Mouse (Mus musculus) testis, postnatal 10 days (tissue): Measurements from ENCODE around the gene Morc4.
A peak's percentile ranks its signal among the peaks of the same experiment; 100 is the strongest.

ENCODE experiments used
- DNase-seq: peaks from one replicate; pipeline ENCODE4 v3.0.0; 2021; ENCODE audit warnings: low spot score

Morc4 gene

DNA sequence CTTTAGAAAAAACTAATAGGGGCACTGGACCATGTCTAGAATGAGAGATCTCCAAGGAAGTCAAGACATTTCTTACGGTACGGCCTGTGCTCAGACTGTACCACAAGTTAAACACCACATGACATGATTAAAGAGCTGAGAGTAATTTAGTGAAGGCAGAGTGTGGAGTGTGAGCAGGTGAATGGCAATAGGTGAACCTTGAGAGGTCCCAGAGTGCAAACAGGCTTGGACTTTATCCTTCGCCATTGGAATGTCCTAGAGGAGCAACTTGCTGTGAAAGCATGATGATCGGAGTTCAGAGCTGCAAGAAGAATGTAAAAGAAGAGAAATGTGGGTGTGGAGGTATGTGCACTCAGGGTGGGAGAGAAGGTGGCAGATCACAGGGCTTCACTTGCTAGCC is 65.6 kb downstream of the Morc4 start:
- no peak for DNase-seq

DNA sequence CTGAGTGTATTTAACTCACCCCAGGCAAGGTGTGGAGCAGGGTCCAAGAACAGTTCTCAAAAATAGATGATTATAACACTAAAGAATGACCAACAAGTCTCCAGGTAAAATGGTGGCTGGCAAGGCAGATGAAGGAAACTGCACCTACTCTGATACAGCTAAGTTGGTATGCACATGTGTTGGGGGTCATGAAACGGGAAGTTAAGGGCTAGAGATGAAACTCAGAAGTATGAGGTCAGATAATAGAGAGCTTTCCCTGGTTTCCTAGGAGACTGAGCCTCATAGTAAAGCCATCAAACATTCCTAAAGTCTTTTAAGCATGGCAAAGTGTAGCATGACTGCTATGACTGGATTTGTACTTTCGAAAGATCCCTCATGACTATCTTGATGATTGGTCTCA is 68.4 kb downstream of the Morc4 start:
- DNase-seq, result no peak

- DNase-seq, result no peak
Measured at GRCm38 (mm10) chrX:139800406-139800878, 71.0 kb downstream of the Morc4 start, which contains the start of gene Cldn2. Gene Cldn2, plus strand, starts transcription at chrX:139800828.

- DNase-seq, result no peak
Measured at GRCm38 (mm10) chrX:139799953-139800352, 71.5 kb downstream of the Morc4 start.

- DNase-seq, result peak; percentile 47
Measured at GRCm38 (mm10) chrX:139797875-139798274, 73.6 kb downstream of the Morc4 start.

DNA sequence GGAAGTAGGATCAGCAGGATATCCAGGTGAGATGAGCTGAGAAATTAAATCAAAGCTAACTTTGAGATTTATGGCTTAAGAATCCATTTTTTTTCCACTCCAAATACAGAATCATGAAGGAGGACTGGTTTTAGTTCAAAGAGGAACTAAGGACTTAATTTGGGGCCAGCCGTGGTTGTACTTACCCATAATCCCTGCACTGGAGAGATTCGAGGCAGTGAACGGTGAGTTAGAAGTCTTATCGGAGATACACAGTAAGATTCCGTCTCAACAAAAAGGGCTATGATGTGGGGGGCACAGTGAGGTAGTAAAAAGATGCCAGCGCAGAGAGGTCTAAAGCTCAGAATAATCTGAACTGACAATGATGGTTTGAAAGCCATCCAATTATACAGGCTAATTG is 75.4 kb downstream of the Morc4 start:
- no peak for DNase-seq

- DNase-seq, result no peak
Measured at GRCm38 (mm10) chrX:139794072-139794845, 77.2 kb downstream of the Morc4 start.

DNA sequence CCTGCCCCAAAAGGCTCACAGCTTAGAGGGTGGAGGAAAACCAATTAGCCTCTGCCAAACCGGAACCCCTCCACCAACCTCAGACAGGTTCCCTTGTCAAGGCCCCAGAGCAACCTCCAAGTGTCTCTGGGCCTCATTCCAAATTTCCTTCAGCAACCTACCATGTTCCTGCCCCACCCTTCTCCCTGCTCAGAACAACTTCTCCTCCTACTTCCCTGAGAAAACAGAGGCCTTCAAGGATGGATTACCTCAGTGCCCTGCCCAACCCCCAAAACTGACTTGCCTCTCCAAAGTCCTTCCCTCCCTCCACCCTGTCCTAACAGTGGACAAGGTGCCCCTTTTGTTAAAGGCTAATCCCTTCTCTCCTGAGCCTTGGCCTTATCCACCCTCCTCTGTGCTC is 85.7 kb downstream of the Morc4 start:
- DNase-seq, result no peak

DNA sequence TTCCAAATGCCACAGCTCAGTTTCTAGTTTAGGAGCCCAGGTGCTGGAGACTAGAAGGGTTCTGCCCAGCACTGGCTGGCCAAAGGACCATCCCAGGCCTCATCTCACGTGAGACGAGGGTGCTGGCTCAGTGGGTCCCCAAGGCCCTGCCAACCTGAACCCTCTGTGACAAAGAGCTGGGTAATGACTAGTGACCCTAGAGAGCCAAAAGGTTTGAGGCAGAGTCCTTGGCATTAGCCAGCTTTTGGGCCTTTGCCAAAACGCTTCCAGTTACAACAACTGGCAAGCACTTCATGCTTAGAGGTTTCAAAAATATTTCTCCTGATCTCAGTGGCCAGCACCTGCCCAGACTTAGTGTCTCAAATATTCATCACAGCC is 88.4 kb downstream of the Morc4 start:
- DNase-seq, result peak; percentile 38

DNA sequence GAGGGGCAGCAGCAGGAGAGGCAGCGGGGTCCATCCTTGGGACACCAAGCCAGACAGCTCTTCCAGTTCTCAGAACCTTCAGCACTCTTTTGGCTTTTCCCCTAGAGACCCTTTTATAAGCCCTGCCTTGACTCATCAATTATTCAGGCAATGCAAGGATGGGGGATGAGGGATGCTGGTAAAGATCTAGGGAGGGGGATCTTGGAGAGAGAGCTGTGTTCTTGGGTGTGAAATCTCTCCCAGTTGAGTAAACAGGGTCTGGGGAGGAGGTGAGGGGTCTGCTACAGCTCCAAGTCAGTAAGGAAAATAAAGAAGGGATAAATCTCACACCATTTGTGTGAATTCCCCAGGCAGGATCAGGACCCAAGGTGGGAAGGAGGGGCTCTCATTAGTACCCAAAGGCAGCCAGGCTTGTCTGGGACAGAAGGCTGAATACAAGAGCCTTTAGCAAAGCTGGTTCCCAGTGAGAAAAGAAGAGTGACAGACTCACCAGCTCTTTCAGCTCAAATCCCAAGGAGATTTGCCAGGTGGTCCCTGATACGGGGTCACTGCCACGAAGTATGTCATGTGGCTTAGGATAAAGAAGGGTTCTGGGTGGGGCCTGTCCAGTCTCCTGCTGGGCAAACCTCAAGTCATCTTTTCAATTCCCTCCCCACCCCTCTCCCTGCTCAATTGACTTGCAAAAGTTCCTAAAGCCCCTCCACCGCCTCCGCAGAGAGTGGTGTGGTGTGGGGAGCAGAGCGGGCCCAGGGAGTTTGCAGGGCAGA is 89.0 kb downstream of the Morc4 start, which contains the start of gene Ripply1:
Gene Ripply1 (minus strand): TSS at position 76 of the 767 bp plus-strand sequence.
- no peak for DNase-seq

DNA sequence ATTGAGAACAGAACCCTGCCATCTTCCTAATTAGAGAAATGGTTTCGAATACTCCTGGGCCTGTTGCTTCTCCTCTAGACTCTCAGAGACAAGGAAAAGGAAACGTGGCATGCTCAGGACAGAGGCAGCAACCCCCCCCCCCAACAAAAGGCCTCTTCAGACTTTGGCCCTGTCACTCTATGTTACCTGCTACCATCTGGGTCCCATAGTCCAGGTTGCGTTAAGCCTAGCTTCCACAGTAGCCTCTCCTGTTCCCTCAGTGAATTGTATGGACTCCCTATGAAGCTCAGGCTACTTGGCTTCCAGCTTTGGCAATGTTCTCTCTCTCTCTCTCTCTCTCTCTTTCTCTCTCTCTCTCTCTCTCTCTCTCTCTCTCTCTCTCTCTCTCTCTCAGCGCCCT is 89.9 kb downstream of the Morc4 start:
- DNase-seq, result no peak

- DNase-seq, result no peak
Measured at GRCm38 (mm10) chrX:139780988-139781387, 90.5 kb downstream of the Morc4 start.

DNA sequence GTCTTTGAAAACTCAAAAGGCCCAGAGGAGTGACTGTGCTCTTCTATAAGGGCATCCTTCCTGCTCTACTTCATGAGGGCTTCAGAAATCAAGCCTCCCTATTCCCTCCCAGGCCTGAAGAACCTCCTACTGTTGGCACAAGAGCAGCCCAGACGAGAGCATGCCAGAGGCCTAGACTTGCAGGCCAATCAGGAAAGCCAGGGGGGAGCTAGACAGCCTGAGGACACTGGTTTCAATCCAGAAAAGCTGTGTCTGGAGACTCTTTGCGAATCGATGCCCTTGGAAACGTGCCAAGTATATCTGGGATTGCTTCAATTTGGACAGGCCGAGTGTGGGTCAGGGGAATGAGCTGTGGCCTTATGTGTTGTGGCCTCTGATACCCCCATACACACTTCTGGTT is 92.1 kb downstream of the Morc4 start:
- no peak for DNase-seq

GRCm38 (mm10) chrX:139778886-139779285 is 92.6 kb downstream of the Morc4 start:
- no peak for DNase-seq

DNA sequence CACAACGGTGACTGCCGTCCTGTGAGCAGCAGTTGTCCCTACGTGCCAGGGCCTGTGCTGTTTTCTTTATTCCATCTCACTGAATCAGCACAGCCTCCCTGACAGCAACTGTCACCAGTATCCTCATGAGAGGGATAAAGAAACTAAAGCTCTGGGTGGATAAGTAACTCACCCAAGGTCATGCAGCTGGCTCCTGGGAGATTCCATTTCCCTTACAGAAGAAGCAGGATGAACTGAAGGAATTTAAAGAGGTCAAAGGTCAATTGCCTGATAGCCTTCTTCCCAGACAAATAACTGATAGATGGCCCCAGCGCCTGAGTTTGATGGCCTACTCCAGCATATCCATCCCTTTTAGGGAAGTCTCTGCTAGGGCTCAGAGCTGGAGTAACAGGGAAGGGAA is 94.1 kb downstream of the Morc4 start:
- DNase-seq, result no peak

GRCm38 (mm10) chrX:139775084-139775612 is 96.3 kb downstream of the Morc4 start:
- peak; percentile 58 for DNase-seq

- peak; percentile 81 for DNase-seq
Measured at GRCm38 (mm10) chrX:139774309-139775083, 97.0 kb downstream of the Morc4 start.
